Mouse (Mus musculus) megakaryocyte, adult 5-6 weeks (primary cell): ENCODE measurements around the gene Nsg1. TPM values are rescaled to one million over a fixed set of nuclear protein-coding genes. Genes with fewer than 3 reads are reported as not detected.

Experiments
- ATAC-seq: 2 replicates; pipeline ENCODE4 v1.8.0; 2016; ENCODE audit warnings: mild to moderate bottlenecking, inconsistent platforms; ENCODE audit not compliant: poor library complexity, severe bottlenecking
- total RNA-seq, 2 experiments: library from RNA; stranded (forward) in 1 of 2; stranded (reverse) in 1 of 2; fragments of 153-499, 151-499 nt in 1 of 2; fragments of 221-1000, 200-1000 nt in 1 of 2; gene quantifications; 2 replicates each; pipeline versions ENCODE4 v1.2.3 to v1.2.4; 2015 to 2017

Gene Nsg1
- total RNA-seq, 2 experiments from 2014 or later, result 1.2 TPM; not detected in 1

GRCm38 (mm10) chr5:38146524-38146923 lies 13.2 kb downstream of the Nsg1 start:
- no peak for ATAC-seq

GRCm38 (mm10) chr5:38140893-38141292 lies 18.8 kb downstream of the Nsg1 start:
- ATAC-seq, result no peak

- ATAC-seq, result no peak
Measured at GRCm38 (mm10) chr5:38137163-38137562, 22.5 kb downstream of the Nsg1 start.

- ATAC-seq, result no peak
Measured at GRCm38 (mm10) chr5:38136247-38136646, 23.5 kb downstream of the Nsg1 start.

GRCm38 (mm10) chr5:38129339-38129738 lies 30.4 kb downstream of the Nsg1 start:
- no peak for ATAC-seq

- no peak for ATAC-seq
Measured at GRCm38 (mm10) chr5:38126519-38127306, 33.0 kb downstream of the Nsg1 start.

GRCm38 (mm10) chr5:38121699-38122098 lies 38.0 kb downstream of the Nsg1 start:
- ATAC-seq, result no peak

GRCm38 (mm10) chr5:38119268-38119667 lies 40.4 kb downstream of the Nsg1 start:
- no peak for ATAC-seq

- ATAC-seq, result no peak
Measured at GRCm38 (mm10) chr5:38117056-38117455, 42.7 kb downstream of the Nsg1 start.

GRCm38 (mm10) chr5:38114526-38114925 lies 45.2 kb downstream of the Nsg1 start:
- no peak for ATAC-seq

GRCm38 (mm10) chr5:38106807-38107206 lies 52.9 kb downstream of the Nsg1 start:
- no peak for ATAC-seq

GRCm38 (mm10) chr5:38106080-38106697 lies 53.5 kb downstream of the Nsg1 start:
- no peak for ATAC-seq

GRCm38 (mm10) chr5:38102945-38103344 lies 56.8 kb downstream of the Nsg1 start:
- no peak for ATAC-seq

- no peak for ATAC-seq
Measured at GRCm38 (mm10) chr5:38099139-38099676, 60.5 kb downstream of the Nsg1 start.

GRCm38 (mm10) chr5:38097501-38098093 lies 62.1 kb downstream of the Nsg1 start:
- no peak for ATAC-seq

GRCm38 (mm10) chr5:38094331-38094730 lies 65.4 kb downstream of the Nsg1 start:
- ATAC-seq, result no peak

GRCm38 (mm10) chr5:38091966-38092304 lies 67.8 kb downstream of the Nsg1 start:
- 0 out of 2 replicates have a peak, but pooled peaks have one; percentile 21 for ATAC-seq

- peak; percentile 81 for ATAC-seq
Measured at GRCm38 (mm10) chr5:38091046-38091965, 68.4 kb downstream of the Nsg1 start.

GRCm38 (mm10) chr5:38090581-38090980 lies 69.1 kb downstream of the Nsg1 start:
- no peak for ATAC-seq

- ATAC-seq, result no peak
Measured at GRCm38 (mm10) chr5:38090111-38090510, 69.6 kb downstream of the Nsg1 start.
